Mouse (Mus musculus) G1E (cell line): ENCODE measurements around the gene Smim4. TPM values are rescaled to one million over a fixed set of nuclear protein-coding genes. Genes with fewer than 3 reads are reported as not detected.

Experiments used
- ATAC-seq: 2 replicates; pipeline ENCODE4 v1.8.0; 2016; ENCODE audit warnings: mild to moderate bottlenecking; ENCODE audit not compliant: insufficient number of reproducible peaks, poor library complexity, low FRiP score, severe bottlenecking; ENCODE audit errors: extremely low read depth
- DNase-seq: peaks from one replicate; pipeline ENCODE4 v3.0.0; 2012; ENCODE audit warnings: low spot score
- H3K27me3 ChIP-seq: 2 replicates; pipeline ENCODE4 v1.6.1; 2012; ENCODE audit warnings: mild to moderate bottlenecking, low read length, inconsistent platforms; ENCODE audit not compliant: insufficient read depth
- H3K36me3 ChIP-seq: replicated peaks from 2 replicates; pipeline ENCODE3; 2012; ENCODE audit warnings: mild to moderate bottlenecking, inconsistent platforms
- H3K4me1 ChIP-seq: 2 replicates; pipeline ENCODE4 v1.6.1; 2012; ENCODE audit warnings: low read depth, low read length, inconsistent platforms, mixed read lengths; ENCODE audit not compliant: insufficient read depth
- H3K4me3 ChIP-seq: 2 replicates; pipeline ENCODE4 v1.5.1; 2012; ENCODE audit warnings: low read depth, mild to moderate bottlenecking, inconsistent platforms, low read length, moderate library complexity, mixed read lengths
- H3K9me3 ChIP-seq: replicated peaks from 2 replicates; pipeline ENCODE4 v1.6.1; 2012; ENCODE audit warnings: inconsistent platforms
- CTCF ChIP-seq: IDR thresholded peaks from 2 replicates; pipeline ENCODE4 v1.5.1; 2012; ENCODE audit warnings: low read depth, low read length, inconsistent platforms, mixed read lengths
- GATA1 ChIP-seq: IDR thresholded peaks from 2 replicates; pipeline ENCODE4 v1.6.1; 2012; ENCODE audit warnings: borderline replicate concordance, low read length, inconsistent platforms, mixed read lengths
- GATA2 ChIP-seq: IDR thresholded peaks from 2 replicates; pipeline ENCODE4 v1.6.1; 2012; ENCODE audit warnings: low read depth, low read length, inconsistent platforms, borderline replicate concordance
- POLR2AphosphoS5 ChIP-seq: IDR thresholded peaks from 2 replicates; pipeline ENCODE4 v1.6.1; 2012; ENCODE audit warnings: low read depth, low read length, inconsistent platforms; ENCODE audit not compliant: insufficient replicate concordance
- TAL1 ChIP-seq: conservative IDR thresholded peaks from 2 replicates; pipeline ENCODE4 v1.6.1; 2012; ENCODE audit warnings: low read depth, low read length, inconsistent platforms, mixed read lengths
- polyA plus RNA-seq: library from polyadenylated mRNA; stranded (reverse); fragments of >175 nt; gene quantifications from 2 replicates; pipeline ENCODE4 v1.2.3, GENCODE M21; 2012
- total RNA-seq, 2 experiments: library from RNA; stranded (forward) in 1 of 2; stranded (reverse) in 1 of 2; fragments of 200-1000 nt in 1 of 2; fragments of >200 nt in 1 of 2; fragmentation: Nextera tagmentation in 1 of 2; gene quantifications; 2 replicates each; pipeline ENCODE4 v1.2.3; 2014 to 2017

The Smim4 gene
- total and polyA plus RNA-seq, 3 experiments = 32.1 to 173 (median 71.4) TPM

GRCm38 (mm10) chr14:31133023-31133665 is 4.4 kb upstream of the Smim4 start:
- no peak for ATAC-seq
- peak overlapping the region; percentile 97 for H3K4me3 ChIP-seq

GRCm38 (mm10) chr14:31132491-31132975 is 3.8 kb upstream of the Smim4 start:
- H3K4me3 ChIP-seq = peak overlapping the region; percentile 97
- no peak for ATAC-seq

More at GRCm38 (mm10) chr14:31133023-31133665, 4.4 kb upstream of the Smim4 start:
- H3K27me3 ChIP-seq = no peaks in the 10 kb centered on the region; the same call in 1 of the 2 replicates
- no peaks in the 10 kb centered on the region for H3K9me3 ChIP-seq
- peaks cover 82% of the 10 kb centered on the region for H3K4me1 ChIP-seq
- H3K36me3 ChIP-seq = peaks cover 60% of the 10 kb centered on the region
- TF ChIP-seq POLR2AphosphoS5 (no peak), TAL1 (no peak), CTCF (no peak), GATA2 (no peak), GATA1 (no peak)
- DNase-seq = peak; percentile 64

GRCm38 (mm10) chr14:31132031-31132430 is 3.3 kb upstream of the Smim4 start:
- DNase-seq = peak; percentile 71
- ATAC-seq = 0 out of 2 replicates have a peak, but pooled peaks have one; percentile 19
- no peaks in the 10 kb centered on the region; the same call in 1 of the 2 replicates for H3K27me3 ChIP-seq

More at GRCm38 (mm10) chr14:31132491-31132975, 3.8 kb upstream of the Smim4 start:
- Histone ChIP-seq H3K4me1 (peaks cover 79% of the 10 kb centered on the region), H3K36me3 (peaks cover 54% of the 10 kb centered on the region), H3K27me3 (no peaks in the 10 kb centered on the region; the same call in 1 of the 2 replicates), H3K9me3 (no peaks in the 10 kb centered on the region)
- TF ChIP-seq GATA1 = no peak
- TF ChIP-seq POLR2AphosphoS5 = no peak
- TF ChIP-seq TAL1 = no peak
- TF ChIP-seq CTCF = no peak
- no peak for TF ChIP-seq GATA2
- no peak for DNase-seq

DNA sequence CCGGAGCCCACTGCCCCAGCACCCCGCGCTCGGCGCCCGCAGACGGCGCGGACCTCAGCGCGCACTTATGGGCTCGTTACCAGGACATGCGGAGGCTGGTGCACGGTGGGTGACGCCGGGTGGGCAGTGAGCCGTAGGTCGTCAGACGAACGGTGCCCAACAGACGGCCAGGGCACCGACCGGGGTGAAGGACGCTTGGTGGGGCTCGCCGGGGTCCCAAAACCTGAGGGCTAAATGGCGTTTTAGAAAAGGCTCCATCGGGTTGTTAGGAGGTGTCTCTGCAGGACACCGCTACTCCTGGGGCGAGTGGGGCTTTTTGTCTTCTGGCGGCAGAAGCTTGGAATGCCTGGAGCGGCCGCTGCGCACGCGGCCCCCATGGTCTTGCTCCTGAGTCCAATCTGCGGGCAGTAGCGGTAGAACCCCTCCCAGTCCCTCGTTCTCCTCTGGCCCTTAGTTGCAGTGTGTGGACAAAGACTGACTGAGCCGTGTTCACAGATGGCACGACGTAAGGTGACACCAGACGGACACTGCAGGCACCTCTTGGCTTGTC is 2.6 kb upstream of the Smim4 start:
- ATAC-seq = no peak
- no peak for DNase-seq
- H3K4me1 ChIP-seq = peaks cover 78% of the 10 kb centered on the region
- H3K36me3 ChIP-seq = peaks cover 49% of the 10 kb centered on the region
- no peaks in the 10 kb centered on the region for H3K9me3 ChIP-seq
- TF ChIP-seq GATA1 (no peak), POLR2AphosphoS5 (no peak), CTCF (no peak), TAL1 (no peak), GATA2 (no peak)
- no peaks in the 10 kb centered on the region for H3K27me3 ChIP-seq
- H3K4me3 ChIP-seq = peak overlapping the region; percentile 97

More at GRCm38 (mm10) chr14:31132031-31132430, 3.3 kb upstream of the Smim4 start:
- Histone ChIP-seq H3K4me1 (peaks cover 79% of the 10 kb centered on the region), H3K36me3 (peaks cover 50% of the 10 kb centered on the region), H3K9me3 (no peaks in the 10 kb centered on the region), H3K4me3 (peak overlapping the region; percentile 97)
- TF ChIP-seq GATA1 = no peak
- TF ChIP-seq TAL1 = peak; percentile 54

GRCm38 (mm10) chr14:31130236-31131220 is 1.8 kb upstream of the Smim4 start, which contains the start of gene Nt5dc2:
Gene Nt5dc2, plus strand, starts transcription at chr14:31131053.
- no peaks in the 10 kb centered on the region for H3K9me3 ChIP-seq
- no peaks in the 10 kb centered on the region for H3K27me3 ChIP-seq
- H3K4me3 ChIP-seq = peak within 1 kb of the TSS; percentile 97
- H3K4me1 ChIP-seq = peaks cover 78% of the 10 kb centered on the region
- peaks cover 49% of the 10 kb centered on the region for H3K36me3 ChIP-seq
- TF ChIP-seq GATA2 = no peak
- TF ChIP-seq GATA1 = no peak
- no peak for TF ChIP-seq TAL1
- TF ChIP-seq CTCF = no peak
- no peak for TF ChIP-seq POLR2AphosphoS5
- DNase-seq (peak; percentile 87), ATAC-seq (0 out of 2 replicates have a peak, but pooled peaks have one; percentile 6)
